Mouse (Mus musculus) limb, embryonic 11.5 days (tissue): Measurements from ENCODE around the gene Srd5a2. TPM values are rescaled to one million over a fixed set of nuclear protein-coding genes. Genes with fewer than 3 reads are reported as not detected.

Source experiments
- ATAC-seq: fragments of 200-750 bp; cut with Nextera tagmentation; 2 replicates; pipeline ENCODE4 v1.8.0; 2017; ENCODE audit warnings: low read depth; ENCODE audit not compliant: insufficient number of reproducible peaks, low FRiP score, low TSS enrichment
- DNase-seq: peaks from one replicate; pipeline ENCODE4 v3.0.0-alpha.2; 2015; ENCODE audit warnings: low spot score
- H3K27ac ChIP-seq: fragments of 300-500 bp; sonication (generic); replicated peaks from 2 replicates; pipeline ENCODE4 v1.5.1; 2014; ENCODE audit warnings: low read depth, mild to moderate bottlenecking, low read length
- H3K27me3 ChIP-seq: fragments of 300-500 bp; sonication (generic); 2 replicates; pipeline ENCODE4 v1.6.1; 2014; ENCODE audit warnings: mild to moderate bottlenecking, low read length, mixed read lengths; ENCODE audit not compliant: control insufficient read depth, insufficient read depth
- H3K36me3 ChIP-seq: fragments of 300-500 bp; sonication (generic); 2 replicates; pipeline ENCODE4 v1.6.1; 2014; ENCODE audit warnings: mild to moderate bottlenecking, low read length, moderate library complexity, mixed read lengths; ENCODE audit not compliant: control insufficient read depth, insufficient read depth
- H3K4me1 ChIP-seq: fragments of 300-500 bp; sonication (generic); 2 replicates; pipeline ENCODE4 v1.6.1; 2014; ENCODE audit warnings: low read length, mixed read lengths; ENCODE audit not compliant: control insufficient read depth, insufficient read depth
- H3K4me2 ChIP-seq: fragments of 300-500 bp; sonication (generic); 2 replicates; pipeline ENCODE4 v1.6.1; 2014; ENCODE audit warnings: low read depth, mild to moderate bottlenecking, moderate library complexity; ENCODE audit not compliant: severe bottlenecking
- H3K4me3 ChIP-seq: fragments of 300-500 bp; sonication (generic); 2 replicates; pipeline ENCODE4 v1.5.1; 2014; ENCODE audit warnings: low read depth, low read length
- H3K9ac ChIP-seq: fragments of 300-500 bp; sonication (generic); 2 replicates; pipeline ENCODE4 v1.6.1; 2014; ENCODE audit warnings: mild to moderate bottlenecking, low read length
- H3K9me3 ChIP-seq: fragments of 300-500 bp; sonication (generic); 2 replicates; pipeline ENCODE4 v1.6.1; 2016; ENCODE audit warnings: low read length; ENCODE audit not compliant: control insufficient read depth
- WGBS: fragments of 180-500 bp; shearing (Covaris S2); extraction: QIAGEN DNeasy Blood & Tissue Kit; methylation state at CpG from one replicate; pipeline ENCODE4 v1.1.7; 2014; 5-methylcytosine and 5-hydroxymethylcytosine counted together
- polyA plus RNA-seq: library from polyadenylated mRNA; unstranded; fragments of >200 nt; fragmentation: Nextera tagmentation; extraction: Ambion mirVana; gene quantifications from 2 replicates; pipeline ENCODE4 v1.2.1, GENCODE M21; 2014

Srd5a2 gene
- polyA plus RNA-seq, 1 experiment from 2014 or later, result 0.51 TPM

DNA sequence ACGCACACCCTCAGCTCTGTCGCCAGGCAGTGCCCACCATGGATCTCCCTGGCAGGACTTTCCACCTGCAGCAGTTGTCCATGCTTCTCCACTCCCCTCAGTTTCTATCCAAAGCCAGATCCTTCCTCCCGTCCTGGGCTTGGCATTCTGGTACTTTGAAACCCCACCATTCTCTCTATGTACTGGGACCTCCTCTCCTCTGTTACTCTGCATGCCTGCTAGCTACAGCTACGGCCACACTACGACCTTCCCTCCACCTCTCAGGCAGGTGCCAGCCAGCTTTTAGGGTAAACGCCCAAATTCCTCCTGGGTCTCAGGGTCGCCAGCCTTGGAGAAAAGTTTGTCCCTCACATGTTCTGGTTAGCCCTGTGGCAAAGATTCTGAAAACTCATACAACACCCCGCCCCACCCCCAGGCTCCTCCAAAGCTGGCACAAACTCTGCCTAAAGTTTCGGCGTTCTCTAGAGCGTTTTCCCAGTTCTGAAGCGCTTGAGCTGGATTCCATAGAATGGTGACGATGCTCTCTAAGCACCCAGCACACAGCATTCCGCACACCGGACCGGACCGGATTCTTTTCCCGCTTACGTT lies 607 bp upstream of the Srd5a2 start:
- ATAC-seq (no peak), DNase-seq (no peak)
- 0 out of 2 replicates have a peak, but pooled peaks cover 3% of the 10 kb centered on the region for H3K4me1 ChIP-seq
- H3K27ac ChIP-seq, result no peak overlapping the region
- peak overlapping the region; percentile 39 for H3K4me2 ChIP-seq
- peaks cover 42% of the 10 kb centered on the region for H3K27me3 ChIP-seq
- H3K36me3 ChIP-seq, result no peaks in the 10 kb centered on the region
- H3K4me3 ChIP-seq, result no peak overlapping the region
- WGBS, result 2% methylated on average over 19 of the region's 19 CpGs
- no peaks in the 10 kb centered on the region for H3K9me3 ChIP-seq
- H3K9ac ChIP-seq, result no peak overlapping the region

- DNase-seq (no peak), ATAC-seq (no peak)
- Histone ChIP-seq H3K4me2 (no peak overlapping the region), H3K27ac (no peak overlapping the region), H3K9me3 (no peaks in the 10 kb centered on the region), H3K36me3 (no peaks in the 10 kb centered on the region), H3K9ac (no peak overlapping the region), H3K4me1 (0 out of 2 replicates have a peak, but pooled peaks cover 3% of the 10 kb centered on the region), H3K27me3 (peaks cover 29% of the 10 kb centered on the region), H3K4me3 (no peak overlapping the region)
- 81% methylated on average over 4 of the region's 4 CpGs for WGBS
Measured at GRCm38 (mm10) chr17:74043754-74044153, 4.0 kb downstream of the Srd5a2 start.

DNA sequence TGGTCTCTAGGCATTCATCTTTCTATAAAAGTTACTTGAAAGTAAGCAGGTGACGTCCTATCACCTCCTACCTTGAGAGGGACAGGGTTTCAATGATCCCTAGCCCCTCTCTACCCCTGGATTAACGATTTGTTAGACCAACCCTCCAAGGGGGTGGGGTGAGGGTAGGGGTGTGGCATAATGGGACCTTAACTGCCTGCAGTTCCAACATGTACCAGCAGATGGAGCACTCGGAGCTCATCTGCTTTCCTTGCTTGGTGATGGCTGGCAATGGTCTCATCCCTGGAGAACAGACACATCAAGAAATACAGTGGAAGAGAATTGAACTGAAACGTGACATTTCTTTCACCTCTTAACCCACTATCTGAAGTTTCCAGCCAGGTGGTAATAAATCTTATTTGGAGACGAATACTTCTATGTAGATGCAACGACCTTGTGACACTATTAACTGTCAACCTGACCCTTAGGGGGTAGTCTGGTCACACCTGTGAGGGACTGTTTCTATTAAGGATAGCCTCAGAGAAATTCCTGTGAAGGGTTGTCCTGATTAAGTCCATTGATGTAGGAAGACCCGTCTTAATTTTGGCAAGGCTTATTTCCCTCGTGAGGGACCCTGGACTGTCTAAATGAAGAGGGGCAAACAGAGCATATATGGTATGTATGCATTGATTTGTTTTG lies 27.1 kb downstream of the Srd5a2 start:
- Histone ChIP-seq H3K9ac (no peak overlapping the region), H3K36me3 (no peaks in the 10 kb centered on the region), H3K27me3 (no peaks in the 10 kb centered on the region), H3K9me3 (no peaks in the 10 kb centered on the region), H3K4me1 (no peaks in the 10 kb centered on the region), H3K27ac (no peak overlapping the region), H3K4me3 (no peak overlapping the region), H3K4me2 (no peak overlapping the region)
- 25% methylated on average over 8 of the region's 8 CpGs for WGBS
- DNase-seq (peak; percentile 90), ATAC-seq (peak; percentile 31; the same call in 1 of the 2 replicates)

- no peak overlapping the region for H3K27ac ChIP-seq
- no peak overlapping the region for H3K9ac ChIP-seq
- H3K27me3 ChIP-seq, result no peaks in the 10 kb centered on the region
- 88% methylated on average over 4 of the region's 4 CpGs for WGBS
- no peak overlapping the region for H3K4me2 ChIP-seq
- no peaks in the 10 kb centered on the region for H3K36me3 ChIP-seq
- no peaks in the 10 kb centered on the region for H3K4me1 ChIP-seq
- no peaks in the 10 kb centered on the region for H3K9me3 ChIP-seq
- DNase-seq (no peak), ATAC-seq (no peak)
- no peak overlapping the region for H3K4me3 ChIP-seq
Measured at GRCm38 (mm10) chr17:74018281-74018680, 29.4 kb downstream of the Srd5a2 start.

- H3K4me2 ChIP-seq, result no peak overlapping the region
- H3K36me3 ChIP-seq, result no peaks in the 10 kb centered on the region
- no peak overlapping the region for H3K4me3 ChIP-seq
- DNase-seq (no peak), ATAC-seq (no peak)
- H3K9me3 ChIP-seq, result no peaks in the 10 kb centered on the region
- H3K9ac ChIP-seq, result no peak overlapping the region
- no peaks in the 10 kb centered on the region for H3K27me3 ChIP-seq
- no peak overlapping the region for H3K27ac ChIP-seq
- WGBS, result 90% methylated on average over 1 of the region's 1 CpGs
- H3K4me1 ChIP-seq, result no peaks in the 10 kb centered on the region
Measured at GRCm38 (mm10) chr17:74017649-74018048, 30.1 kb downstream of the Srd5a2 start.

DNA sequence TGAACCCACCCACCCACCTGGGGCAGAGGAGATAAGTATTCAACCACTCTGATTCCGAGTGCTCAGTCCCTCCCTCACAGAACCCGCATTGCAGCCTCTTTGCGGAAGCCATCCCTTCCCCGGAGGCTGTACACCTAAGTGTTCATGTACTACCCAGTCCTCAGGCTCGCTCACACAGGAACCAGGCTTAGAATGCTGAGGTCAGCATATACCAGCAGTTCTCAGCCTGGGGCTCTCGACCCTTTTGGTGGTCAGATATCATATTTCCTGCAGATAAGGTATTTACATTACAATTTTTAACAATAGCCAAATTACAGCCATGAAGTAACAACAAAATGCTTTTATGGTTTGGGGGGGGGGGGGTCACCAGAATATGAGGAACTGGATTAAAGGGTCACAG lies 32.6 kb downstream of the Srd5a2 start:
- no peak for ATAC-seq
- H3K27ac ChIP-seq, result no peak overlapping the region
- H3K4me3 ChIP-seq, result no peak overlapping the region
- DNase-seq, result no peak
- WGBS, result 84% methylated on average over 6 of the region's 6 CpGs
- H3K27me3 ChIP-seq, result no peaks in the 10 kb centered on the region
- H3K36me3 ChIP-seq, result no peaks in the 10 kb centered on the region
- no peaks in the 10 kb centered on the region for H3K9me3 ChIP-seq
- no peaks in the 10 kb centered on the region for H3K4me1 ChIP-seq
- H3K4me2 ChIP-seq, result no peak overlapping the region
- H3K9ac ChIP-seq, result no peak overlapping the region

- no peak for ATAC-seq
- no peak overlapping the region for H3K27ac ChIP-seq
- WGBS, result 34% methylated on average over 4 of the region's 4 CpGs
- DNase-seq, result no peak
- H3K4me3 ChIP-seq, result no peak overlapping the region
- H3K4me2 ChIP-seq, result no peak overlapping the region
- H3K36me3 ChIP-seq, result no peaks in the 10 kb centered on the region
- no peak overlapping the region for H3K9ac ChIP-seq
- no peaks in the 10 kb centered on the region for H3K4me1 ChIP-seq
- H3K27me3 ChIP-seq, result no peaks in the 10 kb centered on the region
- no peaks in the 10 kb centered on the region for H3K9me3 ChIP-seq
Measured at GRCm38 (mm10) chr17:74008680-74009079, 39.0 kb downstream of the Srd5a2 start.

- no peaks in the 10 kb centered on the region for H3K9me3 ChIP-seq
- 30% methylated on average over 8 of the region's 8 CpGs for WGBS
- no peak for ATAC-seq
- no peak overlapping the region for H3K4me3 ChIP-seq
- no peak overlapping the region for H3K4me2 ChIP-seq
- no peak for DNase-seq
- H3K27ac ChIP-seq, result no peak overlapping the region
- no peak overlapping the region for H3K9ac ChIP-seq
- no peaks in the 10 kb centered on the region for H3K4me1 ChIP-seq
- no peaks in the 10 kb centered on the region for H3K36me3 ChIP-seq
- no peaks in the 10 kb centered on the region for H3K27me3 ChIP-seq
Measured at GRCm38 (mm10) chr17:74007001-74007400, 40.7 kb downstream of the Srd5a2 start.
